Mouse (Mus musculus) stomach, embryonic 14.5 days (tissue): ENCODE measurements at regions not wholly inside any gene's neighbourhood (a gene's known extent, or its start where the extent isn't known, plus 50 kb on each side); places are given as distances from the start of the nearest gene placed in this dataset.
"Not testable (repeated sequence)": the region's sequence is repeated elsewhere in the genome, so short reads cannot be mapped to it uniquely, and the experiment has no call there.

Experiments used
- ATAC-seq: fragments of 200-750 bp; cut with Nextera tagmentation; 2 replicates; pipeline ENCODE4 v1.8.0; 2017; ENCODE audit warnings: low read depth, moderate TSS enrichment; ENCODE audit not compliant: insufficient number of reproducible peaks, insufficient read depth, low FRiP score
- H3K27ac ChIP-seq: fragments of 300-500 bp; sonication (generic); 2 replicates; pipeline ENCODE4 v1.5.1; 2014; ENCODE audit warnings: mild to moderate bottlenecking, low read length, moderate library complexity, mixed read lengths
- H3K27me3 ChIP-seq: fragments of 300-500 bp; sonication (generic); 2 replicates; pipeline ENCODE4 v1.6.1; 2014; ENCODE audit warnings: low read length, control low read depth, mixed read lengths; ENCODE audit not compliant: control insufficient read depth, insufficient read depth
- H3K36me3 ChIP-seq: fragments of 300-500 bp; sonication (generic); 2 replicates; pipeline ENCODE4 v1.6.1; 2014; ENCODE audit warnings: mild to moderate bottlenecking, control low read depth, low read length, moderate library complexity, mixed read lengths; ENCODE audit not compliant: control insufficient read depth, insufficient read depth
- H3K4me1 ChIP-seq: fragments of 300-500 bp; sonication (generic); 2 replicates; pipeline ENCODE4 v1.6.1; 2014; ENCODE audit warnings: low read length, control low read depth, mixed read lengths; ENCODE audit not compliant: control insufficient read depth, insufficient read depth
- H3K4me2 ChIP-seq: fragments of 300-500 bp; sonication (generic); replicated peaks from 2 replicates; pipeline ENCODE4 v1.6.1; 2014; ENCODE audit warnings: low read depth, low read length, control low read depth
- H3K4me3 ChIP-seq: fragments of 300-500 bp; sonication (generic); 2 replicates; pipeline ENCODE4 v1.5.1; 2014; ENCODE audit warnings: low read depth, low read length, control low read depth
- H3K9ac ChIP-seq: fragments of 300-500 bp; sonication (generic); replicated peaks from 2 replicates; pipeline ENCODE4 v1.6.1; 2014; ENCODE audit warnings: low read depth, mild to moderate bottlenecking, control low read depth, low read length, moderate library complexity, mixed read lengths
- H3K9me3 ChIP-seq: fragments of 300-500 bp; sonication (generic); 2 replicates; pipeline ENCODE4 v1.6.1; 2016; ENCODE audit warnings: low read depth, low read length, control low read depth; ENCODE audit not compliant: control insufficient read depth
- WGBS: fragments of 180-500 bp; shearing (Covaris S2); extraction: QIAGEN DNeasy Blood & Tissue Kit; methylation state at CpG from one replicate; pipeline ENCODE4 v1.1.7; 2014; 5-methylcytosine and 5-hydroxymethylcytosine counted together

DNA sequence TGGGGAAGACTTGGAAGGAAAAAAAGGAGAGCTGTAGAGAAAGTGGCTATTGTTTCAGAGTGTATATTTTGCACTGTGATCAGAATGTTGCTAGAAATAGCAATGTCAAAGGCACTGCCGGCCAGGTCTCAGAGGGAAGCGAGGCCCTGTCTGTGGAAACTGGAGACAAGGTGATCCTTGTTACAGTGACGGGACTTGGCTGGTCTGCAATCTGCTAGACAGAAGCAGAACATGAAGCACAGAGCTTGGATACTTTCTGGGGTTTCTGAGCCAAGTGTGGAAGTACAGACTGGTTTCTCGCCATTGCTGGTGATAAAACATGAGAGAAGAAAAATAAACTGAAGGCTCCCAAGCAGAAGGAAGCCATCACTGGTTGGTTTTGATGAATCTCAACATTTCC, 198.3 kb upstream of the Slc7a14 start:
- H3K4me3 ChIP-seq = no peak overlapping the region
- no peak for ATAC-seq
- H3K36me3 ChIP-seq = no peaks in the 10 kb centered on the region
- no peaks in the 10 kb centered on the region for H3K4me1 ChIP-seq
- H3K9ac ChIP-seq = no peak overlapping the region
- no peaks in the 10 kb centered on the region for H3K9me3 ChIP-seq
- no peak overlapping the region for H3K27ac ChIP-seq
- H3K4me2 ChIP-seq = no peak overlapping the region
- 64% methylated on average over 4 of the region's 4 CpGs for WGBS
- H3K27me3 ChIP-seq = no peaks in the 10 kb centered on the region

GRCm38 (mm10) chr3:31499201-31499968, 189.2 kb upstream of the Slc7a14 start:
- 75% methylated on average over 10 of the region's 10 CpGs for WGBS

GRCm38 (mm10) chr3:31495287-31495686, 185.1 kb upstream of the Slc7a14 start:
- Histone ChIP-seq H3K9ac (no peak overlapping the region), H3K4me2 (no peak overlapping the region), H3K27me3 (no peaks in the 10 kb centered on the region), H3K4me3 (no peak overlapping the region), H3K9me3 (peaks cover 4% of the 10 kb centered on the region; the same call in 1 of the 2 replicates), H3K4me1 (no peaks in the 10 kb centered on the region), H3K36me3 (no peaks in the 10 kb centered on the region), H3K27ac (no peak overlapping the region)
- ATAC-seq = no peak
- WGBS = 90% methylated on average over 1 of the region's 1 CpGs

More at GRCm38 (mm10) chr3:31499201-31499968, 189.2 kb upstream of the Slc7a14 start:
- no peak overlapping the region for H3K9ac ChIP-seq
- ATAC-seq = 0 out of 2 replicates have a peak, but pooled peaks have one; percentile 42
- no peak overlapping the region for H3K27ac ChIP-seq
- no peaks in the 10 kb centered on the region for H3K36me3 ChIP-seq
- no peak overlapping the region for H3K4me3 ChIP-seq
- H3K4me2 ChIP-seq = no peak overlapping the region
- H3K27me3 ChIP-seq = no peaks in the 10 kb centered on the region
- H3K9me3 ChIP-seq = peaks cover 4% of the 10 kb centered on the region; the same call in 1 of the 2 replicates
- no peaks in the 10 kb centered on the region for H3K4me1 ChIP-seq

- Histone ChIP-seq H3K36me3 (no peaks in the 10 kb centered on the region), H3K4me3 (no peak overlapping the region), H3K9ac (no peak overlapping the region), H3K9me3 (peaks cover 4% of the 10 kb centered on the region; the same call in 1 of the 2 replicates), H3K27me3 (no peaks in the 10 kb centered on the region), H3K4me2 (no peak overlapping the region), H3K4me1 (no peaks in the 10 kb centered on the region), H3K27ac (no peak overlapping the region)
- no peak for ATAC-seq
- 97% methylated on average over 1 of the region's 1 CpGs for WGBS
Observed at GRCm38 (mm10) chr3:31494706-31495105, 184.5 kb upstream of the Slc7a14 start.

DNA sequence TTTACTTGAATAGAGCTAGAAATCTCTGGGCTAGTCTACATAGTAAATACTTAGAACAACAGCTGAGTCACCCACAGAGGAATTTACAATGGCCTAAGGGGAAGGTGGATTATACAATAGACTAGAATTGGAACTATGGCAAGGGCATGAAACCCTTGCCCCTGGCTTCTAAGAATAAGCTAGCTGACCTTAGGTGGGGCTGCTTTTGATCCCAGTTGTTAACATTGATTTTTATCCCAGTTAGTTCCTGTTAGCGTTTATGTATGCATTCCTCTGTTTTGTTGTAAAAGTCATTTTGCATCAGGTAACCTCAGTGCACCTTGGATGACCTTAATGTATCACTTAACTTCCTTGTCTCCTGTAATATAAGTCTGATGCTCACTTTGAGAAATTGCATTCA, 181.6 kb upstream of the Slc7a14 start:
- H3K27ac ChIP-seq, H3K36me3 ChIP-seq, H3K9ac ChIP-seq, H3K9me3 ChIP-seq, H3K4me1 ChIP-seq, ATAC-seq, H3K4me2 ChIP-seq, H3K4me3 ChIP-seq, H3K27me3 ChIP-seq: not testable (repeated sequence)
- WGBS = 76% methylated on average over 1 of the region's 1 CpGs

- Histone ChIP-seq H3K27me3 (no peaks in the 10 kb centered on the region), H3K4me2 (no peak overlapping the region), H3K9me3 (no peaks in the 10 kb centered on the region), H3K36me3 (no peaks in the 10 kb centered on the region), H3K4me3 (no peak overlapping the region), H3K27ac (no peak overlapping the region), H3K4me1 (no peaks in the 10 kb centered on the region), H3K9ac (no peak overlapping the region)
- 78% methylated on average over 6 of the region's 6 CpGs for WGBS
- no peak for ATAC-seq
Observed at GRCm38 (mm10) chr3:31487596-31487995, 177.4 kb upstream of the Slc7a14 start.

- no peaks in the 10 kb centered on the region for H3K4me1 ChIP-seq
- H3K36me3 ChIP-seq = no peaks in the 10 kb centered on the region
- no peak overlapping the region for H3K4me2 ChIP-seq
- H3K4me3 ChIP-seq = no peak overlapping the region
- H3K9ac ChIP-seq = no peak overlapping the region
- 58% methylated on average over 3 of the region's 3 CpGs for WGBS
- no peaks in the 10 kb centered on the region for H3K27me3 ChIP-seq
- no peaks in the 10 kb centered on the region for H3K9me3 ChIP-seq
- ATAC-seq = no peak
- H3K27ac ChIP-seq = no peak overlapping the region
Observed at GRCm38 (mm10) chr3:31481964-31482363, 171.8 kb upstream of the Slc7a14 start.

GRCm38 (mm10) chr3:31467882-31468281, 157.7 kb upstream of the Slc7a14 start:
- H3K4me2 ChIP-seq = no peak overlapping the region
- H3K27me3 ChIP-seq = no peaks in the 10 kb centered on the region
- no peaks in the 10 kb centered on the region for H3K36me3 ChIP-seq
- 24% methylated on average over 1 of the region's 1 CpGs for WGBS
- H3K9me3 ChIP-seq = no peaks in the 10 kb centered on the region
- no peak overlapping the region for H3K4me3 ChIP-seq
- H3K9ac ChIP-seq = no peak overlapping the region
- no peak for ATAC-seq
- H3K4me1 ChIP-seq = no peaks in the 10 kb centered on the region
- no peak overlapping the region for H3K27ac ChIP-seq

GRCm38 (mm10) chr3:31464260-31464659, 154.1 kb upstream of the Slc7a14 start:
- Histone ChIP-seq H3K4me3 (no peak overlapping the region), H3K4me2 (no peak overlapping the region), H3K27ac (no peak overlapping the region), H3K36me3 (no peaks in the 10 kb centered on the region), H3K9me3 (no peaks in the 10 kb centered on the region), H3K27me3 (no peaks in the 10 kb centered on the region), H3K4me1 (no peaks in the 10 kb centered on the region), H3K9ac (no peak overlapping the region)
- no peak for ATAC-seq
- 71% methylated on average over 4 of the region's 4 CpGs for WGBS
